Mouse (Mus musculus) brain, embryonic 14.5 days (tissue): ENCODE data around the gene Olfr539.
"Not testable (repeated sequence)": the region's sequence is repeated elsewhere in the genome, so short reads cannot be mapped to it uniquely, and the experiment has no call there.

ENCODE experiments used
- CTCF ChIP-seq: fragments of 200-500 bp; IDR thresholded peaks from 2 replicates; pipeline ENCODE4 v1.5.1; 2012; ENCODE audit warnings: inconsistent platforms, mild to moderate bottlenecking, moderate library complexity, borderline replicate concordance; ENCODE audit not compliant: insufficient read depth, insufficient read length; ENCODE audit errors: extremely low read depth
- POLR2A ChIP-seq: fragments of 200-500 bp; IDR thresholded peaks from 2 replicates; pipeline ENCODE4 v1.6.1; 2012; ENCODE audit warnings: mild to moderate bottlenecking, inconsistent platforms, borderline replicate concordance; ENCODE audit not compliant: poor library complexity, insufficient read depth, insufficient read length, severe bottlenecking; ENCODE audit errors: extremely low read depth

DNA sequence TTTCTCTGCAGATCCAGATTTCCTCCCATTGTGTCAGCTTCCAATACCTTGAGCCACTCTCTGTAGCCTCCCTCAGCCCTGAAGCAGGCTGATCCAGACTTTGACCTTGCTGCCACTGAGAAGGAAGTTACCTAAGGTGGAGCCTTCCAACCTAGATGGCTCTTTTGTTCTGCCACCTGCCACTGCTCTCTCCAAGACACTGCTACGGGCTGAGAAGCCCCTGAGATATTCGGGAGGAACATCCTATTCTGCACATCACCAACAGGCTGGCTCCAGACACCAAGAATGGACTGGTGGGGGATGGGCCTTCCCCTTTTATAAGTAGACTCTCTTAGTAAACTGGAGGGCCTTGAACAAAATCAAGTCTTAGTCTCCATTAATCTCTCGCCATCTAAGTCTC lies 11.0 kb downstream of the Olfr539 start:
- not testable (repeated sequence) for TF ChIP-seq CTCF, POLR2A
